Mouse (Mus musculus): ENCODE measurements around the gene Bak1.

- TF ChIP-seq MAX (IDR thresholded peaks at IDR 0.05; ENCODE audit: low read depth) (no peak), POLR2A (IDR thresholded peaks at IDR 0.05; ENCODE audit: insufficient read length, low read depth) (no peak), TCF12 (IDR thresholded peaks at IDR 0.05; ENCODE audit: insufficient read depth, poor library complexity, severe bottlenecking) (no peak), TCF3 (IDR thresholded peaks at IDR 0.05; ENCODE audit: insufficient read length, low read depth) (no peak), SRF (IDR thresholded peaks at IDR 0.05; ENCODE audit: control insufficient read depth, insufficient read length, low read depth) (no peak), CEBPB (IDR thresholded peaks at IDR 0.05; ENCODE audit: insufficient read depth, poor library complexity, severe bottlenecking) (no peak), USF1 (IDR thresholded peaks at IDR 0.05; ENCODE audit: low read depth) (no peak), REST (IDR thresholded peaks at IDR 0.05; ENCODE audit: insufficient read depth, insufficient read length) (no peak), E2F4 (IDR thresholded peaks at IDR 0.05; ENCODE audit: insufficient read depth) (no peak)
Observed at GRCm38 (mm10) chr17:26995562-26995961, 33.2 kb downstream of the Bak1 start.

All from myocyte (in vitro differentiated cells).